Mouse (Mus musculus) liver, postnatal 0 days (tissue): ENCODE data around the gene B3galt1.

Experiments
- CTCF ChIP-seq: sonication (generic); IDR thresholded peaks from 2 replicates; pipeline ENCODE4 v1.5.1; 2016; ENCODE audit warnings: antibody characterized with exemption, low read depth
- EP300 ChIP-seq: IDR thresholded peaks from 2 replicates; pipeline ENCODE4 v1.6.1; 2016; ENCODE audit warnings: antibody characterized with exemption, low read depth, mild to moderate bottlenecking

- TF ChIP-seq CTCF (no peak), EP300 (no peak)
Measured at GRCm38 (mm10) chr2:67622902-67623301, 57.2 kb downstream of the B3galt1 start.
